In the genomic region with DNA sequence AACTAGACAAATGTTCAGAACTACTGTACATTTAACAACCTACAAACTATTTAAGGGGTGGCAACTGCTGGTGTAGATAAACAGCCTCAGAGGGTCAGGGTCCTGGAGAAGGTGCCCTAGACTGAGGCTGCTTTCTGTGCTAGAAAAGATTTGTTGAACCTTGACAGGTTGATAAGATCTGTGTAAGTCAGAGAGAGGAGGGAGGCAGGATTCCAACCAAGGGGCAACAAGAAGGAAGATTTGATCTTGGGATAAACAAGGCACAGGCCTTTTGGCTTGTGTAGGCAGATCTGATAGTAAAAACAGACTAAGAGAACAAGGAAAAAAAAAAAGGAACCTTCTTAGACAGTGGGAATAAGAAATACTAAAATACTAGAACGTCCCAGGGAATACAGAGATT, we compare ENCODE assay signal across 19 mouse cellular contexts.
"Had no signal": no experiment of that assay in that cellular context is flagged by ENCODE, and none has a peak within 500 bp of the region (broad histone marks: within the 10 kb centered on the region; RNA-seq: fewer than 3 reads in every experiment).

No protein-coding gene starts in this region.

- H3K4me1 ChIP-seq: midbrain, embryonic 15.5 days had no signal

- ATAC-seq: liver, postnatal 0 days; lung, postnatal 0 days; midbrain, embryonic 15.5 days had no signal

- H3K27me3 ChIP-seq: kidney, embryonic 15.5 days; limb, embryonic 12.5 days; limb, embryonic 15.5 days; midbrain, embryonic 12.5 days; midbrain, embryonic 15.5 days; neural tube, embryonic 13.5 days had no signal

- DNase-seq: kidney, adult 11 months; kidney, postnatal 14 days; kidney, postnatal 4 days; left cerebral cortex, postnatal 4 days; liver, postnatal 0 days; lung, embryonic 14.5 days; retina, postnatal 1 day; right cerebral cortex, postnatal 25 days; spleen, adult 18-20 months had no signal

- H3K36me3 ChIP-seq: kidney, embryonic 15.5 days; limb, embryonic 12.5 days; limb, embryonic 15.5 days; midbrain, embryonic 12.5 days; midbrain, embryonic 15.5 days; neural tube, embryonic 13.5 days had no signal

- H3K27ac ChIP-seq: kidney, embryonic 15.5 days; limb, embryonic 12.5 days; limb, embryonic 15.5 days; liver, embryonic 14.5 days; macrophage; midbrain, embryonic 12.5 days; midbrain, embryonic 15.5 days; neural tube, embryonic 13.5 days; stomach, postnatal 0 days had no signal

- H3K4me3 ChIP-seq: kidney, embryonic 15.5 days; limb, embryonic 12.5 days; limb, embryonic 15.5 days; midbrain, embryonic 12.5 days; midbrain, embryonic 15.5 days; neural tube, embryonic 13.5 days had no signal
